Mouse (Mus musculus) left cerebral cortex, adult 9 months (tissue): ENCODE measurements at regions not wholly inside any gene's neighbourhood (a gene's known extent, or its start where the extent isn't known, plus 50 kb on each side); places are given as distances from the start of the nearest gene placed in this dataset.
"Not testable (repeated sequence)": the region's sequence is repeated elsewhere in the genome, so short reads cannot be mapped to it uniquely, and the experiment has no call there.

ENCODE experiments used
- DNase-seq, 2 experiments: peaks; one replicate each; pipeline ENCODE4 v3.0.0; 2022; ENCODE audit warnings: low spot score in 2 of 2

GRCm38 (mm10) chr16:12800181-12800580 is 309.3 kb upstream of the Ercc4 start:
- peak; percentile 33 to 37 for DNase-seq

GRCm38 (mm10) chr16:12802651-12803050 is 306.8 kb upstream of the Ercc4 start:
- DNase-seq, result no peak

GRCm38 (mm10) chr16:12807351-12807871 is 302.1 kb upstream of the Ercc4 start:
- no peak for DNase-seq

- DNase-seq, result no peak
These were observed 298.4 kb upstream of the Ercc4 start for GRCm38 (mm10) chr16:12811088-12811487.

DNA sequence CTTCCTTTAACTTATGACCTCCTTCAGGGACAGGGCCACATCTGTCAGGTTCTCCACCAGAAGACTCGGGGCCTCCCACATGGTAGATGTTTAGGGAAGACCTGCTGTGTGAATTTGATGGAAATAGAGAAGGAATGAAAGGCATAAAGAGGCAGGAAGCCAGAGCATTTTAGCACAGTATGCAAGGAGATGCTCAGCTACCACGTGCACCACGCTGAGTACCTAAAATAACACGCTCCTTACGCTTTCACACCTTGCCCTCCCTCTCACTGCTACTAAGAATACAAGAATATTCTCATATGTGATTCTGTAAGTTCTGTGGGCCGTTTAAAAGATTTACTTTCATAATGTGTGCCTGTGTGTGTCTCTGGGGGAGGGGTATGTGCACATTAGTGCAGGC is 284.8 kb upstream of the Ercc4 start:
- DNase-seq, result peak; percentile 40 to 62

GRCm38 (mm10) chr16:12826222-12826621 is 283.3 kb upstream of the Ercc4 start:
- no peak for DNase-seq

- DNase-seq, result peak in 1 of 2 experiments; percentile 13
These were observed 278.2 kb upstream of the Ercc4 start for GRCm38 (mm10) chr16:12831308-12831707.

DNA sequence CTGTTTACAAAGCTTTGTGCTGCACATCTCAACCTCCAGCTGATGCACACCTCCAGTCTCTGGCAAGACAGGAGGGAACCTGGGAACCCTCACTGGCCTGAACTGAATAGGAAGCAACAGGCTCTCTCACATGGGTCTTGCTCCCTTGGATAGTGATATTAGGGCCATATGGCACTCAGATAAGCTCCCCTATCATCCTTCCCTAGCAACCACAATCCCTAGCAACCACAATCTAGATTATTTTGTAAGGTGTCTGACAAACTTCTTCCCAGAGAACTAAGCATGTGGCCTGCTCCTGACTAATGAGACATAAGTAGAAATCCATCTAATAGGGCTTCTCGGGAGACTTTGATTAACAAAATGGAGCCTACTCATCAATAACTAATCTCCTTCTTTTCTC is 253.1 kb upstream of the Ercc4 start:
- no peak for DNase-seq

- peak; percentile 16 to 60 for DNase-seq
These were observed 249.6 kb upstream of the Ercc4 start for GRCm38 (mm10) chr16:12859714-12860355.

GRCm38 (mm10) chr16:12862561-12862960 is 246.9 kb upstream of the Ercc4 start:
- no peak for DNase-seq

DNA sequence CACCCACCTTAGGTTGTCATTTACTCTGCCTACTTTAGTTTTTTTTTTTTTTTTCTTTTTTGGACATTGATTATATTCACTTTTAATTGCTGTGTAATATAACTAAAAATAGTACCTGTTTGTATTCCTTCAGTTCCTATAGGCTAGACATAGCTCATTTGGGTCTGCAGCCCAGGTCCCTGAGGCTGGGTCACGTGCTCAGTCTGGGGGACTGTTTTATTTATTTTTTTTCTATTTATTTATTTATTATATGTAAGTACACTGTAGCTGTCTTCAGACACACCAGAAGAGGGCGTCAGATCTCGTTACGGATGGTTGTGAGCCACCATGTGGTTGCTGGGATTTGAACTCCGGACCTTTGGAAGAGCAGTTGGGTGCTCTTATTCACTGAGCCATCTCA is 231.2 kb upstream of the Ercc4 start:
- DNase-seq, result not testable (repeated sequence)

- no peak for DNase-seq
These were observed 229.5 kb upstream of the Ercc4 start for GRCm38 (mm10) chr16:12880011-12880410.

DNA sequence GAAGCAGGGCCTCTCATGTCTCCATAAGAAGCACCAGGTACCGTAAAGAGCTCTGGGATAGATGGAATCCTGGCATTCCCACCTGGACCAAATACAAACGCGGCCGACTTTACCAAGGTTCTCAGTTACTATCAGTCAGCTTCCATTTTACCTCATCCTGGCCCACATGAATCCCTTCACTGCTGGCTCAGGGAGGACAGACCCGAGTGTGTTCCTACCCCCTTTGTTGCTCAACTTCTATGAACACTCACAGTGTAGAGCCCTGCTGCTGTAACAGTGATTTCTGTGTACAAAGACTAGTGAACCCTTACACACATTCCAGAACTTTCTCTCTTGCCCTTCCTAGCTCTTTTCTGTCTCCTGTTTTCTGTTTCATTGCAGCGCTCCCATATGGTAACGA is 229.0 kb upstream of the Ercc4 start:
- no peak for DNase-seq

- no peak for DNase-seq
These were observed 226.8 kb upstream of the Ercc4 start for GRCm38 (mm10) chr16:12882690-12883089.

DNA sequence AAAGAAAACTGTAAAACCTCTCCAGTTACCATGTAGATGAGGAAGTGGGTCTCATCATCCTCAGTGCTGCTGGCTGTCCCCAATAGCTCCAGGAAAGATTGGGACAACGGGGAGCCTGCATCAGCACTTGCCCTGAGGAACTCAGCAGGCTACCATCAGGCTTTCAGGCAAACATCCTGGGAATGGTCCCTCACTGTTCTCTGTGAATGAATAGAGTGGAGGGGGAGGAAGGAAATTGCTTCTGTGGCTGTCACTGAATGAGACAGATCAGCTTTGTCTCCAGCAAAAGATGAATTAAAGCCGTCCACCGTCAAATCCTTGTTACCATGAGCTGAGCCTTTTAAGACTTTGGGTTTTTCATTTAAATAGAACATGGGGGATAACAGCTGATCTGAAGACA is 224.9 kb upstream of the Ercc4 start:
- no peak for DNase-seq

GRCm38 (mm10) chr16:12886127-12886526 is 223.4 kb upstream of the Ercc4 start:
- no peak for DNase-seq

GRCm38 (mm10) chr16:12887381-12887780 is 222.1 kb upstream of the Ercc4 start:
- DNase-seq, result no peak

DNA sequence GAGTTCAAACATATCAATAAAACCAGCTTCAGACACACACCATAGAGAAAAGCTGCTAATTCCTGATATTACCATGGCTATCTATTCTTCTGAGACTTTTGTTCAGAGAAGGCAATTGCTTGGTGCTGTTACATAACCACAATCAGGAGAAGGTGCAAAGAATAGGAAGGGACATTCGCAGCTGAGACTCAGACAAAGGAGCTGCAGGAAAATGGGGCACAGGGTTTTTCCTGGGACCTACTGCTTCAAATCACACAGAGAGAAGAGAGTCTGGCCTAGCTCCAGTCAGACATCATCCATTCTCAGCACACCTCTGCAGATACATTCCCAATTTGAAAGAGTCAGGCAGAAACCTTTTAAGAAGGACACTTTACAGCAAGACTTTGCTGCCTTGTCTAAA is 219.4 kb upstream of the Ercc4 start:
- DNase-seq, result no peak

DNA sequence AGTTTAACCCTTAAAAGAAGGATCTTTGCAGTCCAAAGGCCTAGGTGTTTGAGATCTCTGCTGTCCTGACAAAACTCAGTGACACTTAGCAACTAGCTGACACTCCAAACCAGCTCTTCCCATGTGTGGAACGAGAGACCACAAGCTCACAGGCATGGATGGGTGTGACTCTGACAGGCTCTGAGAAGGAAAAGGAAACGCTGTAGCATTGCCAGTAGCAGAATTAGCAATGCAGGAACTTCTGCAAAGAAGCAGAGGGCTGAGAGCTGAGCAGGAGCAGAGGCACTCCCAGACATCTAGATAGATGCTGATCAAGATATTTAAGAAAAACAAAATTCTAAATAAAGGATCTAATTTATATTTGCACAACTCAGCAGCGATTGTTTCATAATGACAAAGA is 218.9 kb upstream of the Ercc4 start:
- no peak for DNase-seq

GRCm38 (mm10) chr16:12892658-12893305 is 216.7 kb upstream of the Ercc4 start:
- no peak for DNase-seq

- DNase-seq, result no peak
These were observed 212.2 kb upstream of the Ercc4 start for GRCm38 (mm10) chr16:12897267-12897666.

GRCm38 (mm10) chr16:12900670-12901069 is 208.8 kb upstream of the Ercc4 start:
- no peak for DNase-seq
